Mouse (Mus musculus): ENCODE results near the gene Adm2. TPM values are rescaled to one million over a fixed set of nuclear protein-coding genes. Genes with fewer than 3 reads are reported as not detected.

Gene Adm2
- polyA plus RNA-seq (2012; rRNA removed) = 1.8 and 2.0 TPM in 2 replicates

GRCm38 (mm10) chr15:89322670-89323522 lies at the start of gene Adm2:
Gene Adm2 (plus strand): TSS chr15:89322720.

GRCm38 (mm10) chr15:89315190-89315731 lies 7.3 kb upstream of the Adm2 start, which contains the start of gene Sbf1:
Gene Sbf1 (minus strand): TSS chr15:89315311.

GRCm38 (mm10) chr15:89334271-89334670 lies 11.8 kb downstream of the Adm2 start, which contains the start of gene Miox:
Gene Miox (plus strand): TSS chr15:89334398.

GRCm38 (mm10) chr15:89355241-89356187 lies 33.0 kb downstream of the Adm2 start, which contains the start of the genes Lmf2 and Ncaph2:
Gene Lmf2 (minus strand): TSS chr15:89355659.
Gene Ncaph2 (plus strand): TSS chr15:89355719.

GRCm38 (mm10) chr15:89373762-89374248 lies 51.3 kb downstream of the Adm2 start, which contains the start of gene Sco2:
Gene Sco2 (minus strand): TSS chr15:89373846.

Other genes with a start within 250 kb of the Adm2 start
- 7.6 and 8.4 TPM in 2 replicates for gene Trabd, start 247.6 kb upstream of the Adm2 start, polyA plus RNA-seq (2012; rRNA removed)
- 7.7 and 8.5 TPM in 2 replicates for gene Selenoo, start 233.6 kb upstream of the Adm2 start, polyA plus RNA-seq (2012; rRNA removed)
- gene Tubgcp6, start 199.6 kb upstream of the Adm2 start, polyA plus RNA-seq (2012; rRNA removed) = 8.1 and 12.8 TPM in 2 replicates
- gene Hdac10, start 194.0 kb upstream of the Adm2 start, polyA plus RNA-seq (2012; rRNA removed) = 8.0 and 8.1 TPM in 2 replicates
- gene Mapk12, start 182.0 kb upstream of the Adm2 start, polyA plus RNA-seq (2012; rRNA removed) = 2.0 and 2.1 TPM in 2 replicates
- 0.76 and 0.80 TPM in 2 replicates for gene Mapk11, start 173.1 kb upstream of the Adm2 start, polyA plus RNA-seq (2012; rRNA removed)
- gene Plxnb2, start 141.9 kb upstream of the Adm2 start, polyA plus RNA-seq (2012; rRNA removed) = 23.7 and 25.5 TPM in 2 replicates
- gene Dennd6b, start 126.2 kb upstream of the Adm2 start, polyA plus RNA-seq (2012; rRNA removed) = 3.8 and 4.2 TPM in 2 replicates
- gene Ppp6r2, start 111.2 kb upstream of the Adm2 start, polyA plus RNA-seq (2012; rRNA removed) = 14.0 and 15.3 TPM in 2 replicates
- 27.9 and 28.3 TPM in 2 replicates for gene Sbf1, start 7.4 kb upstream of the Adm2 start, polyA plus RNA-seq (2012; rRNA removed)
- 7.3 and 11.5 TPM in 2 replicates for gene Miox, start 11.7 kb downstream of the Adm2 start, polyA plus RNA-seq (2012; rRNA removed)
- 11.6 and 12.4 TPM in 2 replicates for gene Lmf2, start 32.9 kb downstream of the Adm2 start, polyA plus RNA-seq (2012; rRNA removed)
- 65.4 and 75.6 TPM in 2 replicates for gene Ncaph2, start 33.0 kb downstream of the Adm2 start, polyA plus RNA-seq (2012; rRNA removed)
- 9.4 and 11.0 TPM in 2 replicates for gene Sco2, start 51.1 kb downstream of the Adm2 start, polyA plus RNA-seq (2012; rRNA removed)
- 0.68 and 0.70 TPM in 2 replicates for gene Tymp, start 54.3 kb downstream of the Adm2 start, polyA plus RNA-seq (2012; rRNA removed)
- gene Odf3b, start 56.6 kb downstream of the Adm2 start, polyA plus RNA-seq (2012; rRNA removed) = 0.75 and 0.85 TPM in 2 replicates
- gene Klhdc7b, start 62.2 kb downstream of the Adm2 start, polyA plus RNA-seq (2012; rRNA removed) = not detected in 2 replicates
- not detected in 2 replicates for gene Syce3, start 87.8 kb downstream of the Adm2 start, polyA plus RNA-seq (2012; rRNA removed)
- 1.6 and 2.0 TPM in 2 replicates for gene Cpt1b, start 103.1 kb downstream of the Adm2 start, polyA plus RNA-seq (2012; rRNA removed)
- gene C730034F03Rik, start 106.9 kb downstream of the Adm2 start, polyA plus RNA-seq (2012; rRNA removed) = 0.89 and 0.97 TPM in 2 replicates
- 0.23 and 0.29 TPM in 2 replicates for gene Gm44502, start 107.0 kb downstream of the Adm2 start, polyA plus RNA-seq (2012; rRNA removed)
- 17.1 and 19.3 TPM in 2 replicates for gene Chkb, start 107.2 kb downstream of the Adm2 start, polyA plus RNA-seq (2012; rRNA removed)
- gene Mapk8ip2, start 131.2 kb downstream of the Adm2 start, polyA plus RNA-seq (2012; rRNA removed) = 0.01 and 0.03 TPM in 2 replicates
- gene Arsa, start 154.7 kb downstream of the Adm2 start, polyA plus RNA-seq (2012; rRNA removed) = 3.1 and 3.4 TPM in 2 replicates
- 1.8 and 2.0 TPM in 2 replicates for gene Shank3, start 176.9 kb downstream of the Adm2 start, polyA plus RNA-seq (2012; rRNA removed)
- 0.05 and 0.09 TPM in 2 replicates for gene Acr, start 245.6 kb downstream of the Adm2 start, polyA plus RNA-seq (2012; rRNA removed)